Comparison of ENCODE assay signal across 19 mouse cellular contexts in the genomic region with DNA sequence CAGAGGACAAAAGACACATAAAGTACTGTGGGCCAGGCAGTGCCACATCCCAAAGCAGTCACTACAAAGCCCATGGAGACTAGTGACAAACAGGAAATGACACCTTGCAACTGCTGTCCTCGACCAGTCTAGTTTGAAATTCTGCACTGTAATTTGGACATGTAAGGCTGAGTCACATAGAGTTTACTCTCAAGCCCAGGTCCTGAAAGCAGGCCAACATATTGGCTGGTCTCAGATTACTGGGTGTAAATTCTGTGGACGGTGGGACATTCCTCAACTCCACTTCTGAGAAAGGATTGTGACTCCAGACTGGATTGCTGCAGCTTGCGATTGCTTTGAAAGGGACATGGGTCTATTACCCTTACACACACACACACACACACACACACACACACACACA.
DNase-seq lines count a peak whose midpoint lies in the region; ATAC-seq lines count a peak whose summit lies in the region.
"Had no signal": no experiment of that assay in that cellular context is flagged by ENCODE, and none has a peak within 500 bp of the region (broad histone marks: within the 10 kb centered on the region; RNA-seq: fewer than 3 reads in every experiment).

No protein-coding gene starts in this region.

- no peak overlapping the region for H3K4me3 ChIP-seq in forebrain, embryonic 16.5 days (replicated peaks; ENCODE audit: low read length)
- no peak overlapping the region for H3K4me3 ChIP-seq in forebrain, embryonic 15.5 days
- H3K4me3 ChIP-seq in hindbrain, embryonic 12.5 days = no peak overlapping the region
- H3K4me3 ChIP-seq: heart, embryonic 10.5 days; midbrain, embryonic 10.5 days; neural tube, embryonic 12.5 days had no signal

- no peak overlapping the region for H3K4me2 ChIP-seq in forebrain, embryonic 16.5 days (ENCODE audit: low read length)
- no peak overlapping the region for H3K4me2 ChIP-seq in forebrain, embryonic 15.5 days (replicated peaks)
- H3K4me2 ChIP-seq in hindbrain, embryonic 12.5 days (replicated peaks) = no peak overlapping the region
- H3K4me2 ChIP-seq: neural tube, embryonic 12.5 days had no signal

- H3K9ac ChIP-seq in forebrain, embryonic 16.5 days (replicated peaks; ENCODE audit: low read depth, low read length) = no peak overlapping the region
- no peak overlapping the region for H3K9ac ChIP-seq in forebrain, embryonic 15.5 days (replicated peaks)
- no peak overlapping the region for H3K9ac ChIP-seq in hindbrain, embryonic 12.5 days
- H3K9ac ChIP-seq: forebrain, postnatal 0 days; liver, postnatal 0 days; neural tube, embryonic 12.5 days had no signal

- 76% methylated on average over 3 of the region's 3 CpGs for WGBS in forebrain, embryonic 16.5 days
- 86% methylated on average over 3 of the region's 3 CpGs for WGBS in forebrain, embryonic 15.5 days
- 79% methylated on average over 3 of the region's 3 CpGs for WGBS in hindbrain, embryonic 12.5 days

- H3K27ac ChIP-seq in forebrain, embryonic 16.5 days (ENCODE audit: low read length) = no peak overlapping the region
- H3K27ac ChIP-seq in forebrain, embryonic 15.5 days (replicated peaks) = no peak overlapping the region
- H3K27ac ChIP-seq in hindbrain, embryonic 12.5 days = no peak overlapping the region
- H3K27ac ChIP-seq: heart, embryonic 10.5 days; midbrain, embryonic 10.5 days; neural tube, embryonic 12.5 days had no signal

- peak; percentile 30; the same call in 1 of the 2 replicates for ATAC-seq in forebrain, embryonic 16.5 days
- no peak for ATAC-seq in forebrain, embryonic 15.5 days (replicated peaks)
- ATAC-seq in inflammation-experienced regulatory T-cells, adult 6 months = peak; percentile 20
- no peak for ATAC-seq in hindbrain, embryonic 12.5 days (ENCODE audit: low FRiP score)
- ATAC-seq: activated CD4-positive, CD25-positive, alpha-beta regulatory T cell, adult 4 months; liver, postnatal 0 days had no signal

- peaks cover 10% of the 10 kb centered on the region for H3K4me1 ChIP-seq in forebrain, embryonic 16.5 days (replicated peaks; ENCODE audit: control insufficient read depth, insufficient read depth, low read length)
- peaks cover 11% of the 10 kb centered on the region for H3K4me1 ChIP-seq in forebrain, embryonic 15.5 days
- peaks cover 2% of the 10 kb centered on the region; the same call in 1 of the 2 replicates for H3K4me1 ChIP-seq in hindbrain, embryonic 12.5 days
- H3K4me1 ChIP-seq: neural tube, embryonic 12.5 days had no signal

- H3K36me3 ChIP-seq in forebrain, embryonic 16.5 days (ENCODE audit: control insufficient read depth, insufficient read depth) = no peaks in the 10 kb centered on the region
- no peaks in the 10 kb centered on the region for H3K36me3 ChIP-seq in forebrain, embryonic 15.5 days
- H3K36me3 ChIP-seq in hindbrain, embryonic 12.5 days = no peaks in the 10 kb centered on the region
- H3K36me3 ChIP-seq: midbrain, embryonic 10.5 days; neural tube, embryonic 12.5 days had no signal

- no peaks in the 10 kb centered on the region for H3K27me3 ChIP-seq in forebrain, embryonic 16.5 days (replicated peaks; ENCODE audit: control insufficient read depth, insufficient read depth, low read length)
- H3K27me3 ChIP-seq in forebrain, embryonic 15.5 days = no peaks in the 10 kb centered on the region
- no peaks in the 10 kb centered on the region for H3K27me3 ChIP-seq in hindbrain, embryonic 12.5 days
- H3K27me3 ChIP-seq: neural tube, embryonic 12.5 days had no signal

- peak; percentile 15 for DNase-seq in urinary bladder, postnatal 14 days (ENCODE audit: low spot score)
- DNase-seq in urinary bladder, adult 18-20 months (ENCODE audit: low spot score in 2 of 2) = no peak
- no peak for DNase-seq in cerebellum, postnatal 10 days
- no peak for DNase-seq in thymus, postnatal 10 days (ENCODE audit: low spot score in 2 of 2)
- DNase-seq: adrenal gland, postnatal 25 days; cerebellum, adult 11-12 months; cerebellum, postnatal 36 days; kidney, adult 8-10 months; kidney, postnatal 25 days; liver, postnatal 0 days had no signal

- no peaks in the 10 kb centered on the region for H3K9me3 ChIP-seq in forebrain, embryonic 16.5 days (ENCODE audit: control insufficient read depth, low read length)
- no peaks in the 10 kb centered on the region for H3K9me3 ChIP-seq in forebrain, embryonic 15.5 days
- no peaks in the 10 kb centered on the region for H3K9me3 ChIP-seq in hindbrain, embryonic 12.5 days (replicated peaks)
- H3K9me3 ChIP-seq: heart, embryonic 10.5 days; midbrain, embryonic 10.5 days; neural tube, embryonic 12.5 days had no signal

Comparison
In these comparisons a context has a peak if more than half of its experiments do, and no peak if none do; other contexts are left out.
1. ATAC-seq: peak in forebrain, embryonic 16.5 days (single experiment) and inflammation-experienced regulatory T-cells, adult 6 months (single experiment); none in forebrain, embryonic 15.5 days (single experiment) and hindbrain, embryonic 12.5 days (single experiment).